Mouse (Mus musculus) liver, embryonic 14.5 days (tissue): Measurements from ENCODE around the gene Mtfp1.

ENCODE experiments used
- CTCF ChIP-seq: IDR thresholded peaks from 2 replicates; pipeline ENCODE4 v1.5.1; 2016; ENCODE audit warnings: antibody characterized with exemption, low read depth, control low read depth
- EP300 ChIP-seq: IDR thresholded peaks from 2 replicates; pipeline ENCODE4 v1.6.1; 2016; ENCODE audit warnings: antibody characterized with exemption, low read depth

- TF ChIP-seq EP300 (no peak), CTCF (no peak)
Measured at GRCm38 (mm10) chr11:4113970-4114369, 18.7 kb upstream of the Mtfp1 start.
